Mouse (Mus musculus) left cerebral cortex, adult 2 months (tissue): Measurements from ENCODE around the gene Cpox. TPM values are rescaled to one million over a fixed set of nuclear protein-coding genes. Genes with fewer than 3 reads are reported as not detected.

Experiments
- DNase-seq, 2 experiments: peaks; one replicate each; pipeline ENCODE4 v3.0.0; 2021 to 2022; ENCODE audit warnings: low spot score in 2 of 2, mixed read lengths in 1 of 2; ENCODE audit errors: extremely low spot score in 1 of 2
- H3K27ac ChIP-seq: fragments of 200-600 bp; 2 replicates; pipeline ENCODE4 v1.8.1; 2022
- H3K4me3 ChIP-seq: fragments of 200-600 bp; 2 replicates; pipeline ENCODE4 v1.8.1; 2022
- CTCF ChIP-seq: fragments of 200-600 bp; IDR thresholded peaks from 2 replicates; pipeline ENCODE4 v1.8.1; 2022; ENCODE audit warnings: antibody characterized with exemption, mild to moderate bottlenecking, moderate library complexity
- intact Hi-C: fragments of 180-260 bp; cut with DNase I; formaldehyde crosslinking; loops from one replicate; pipeline ENCODE4 v1.15.1; 2025
- long read RNA-seq, 2 experiments: library from polyadenylated mRNA; stranded (forward); transcript quantifications; one replicate each; pipeline ENCODE4 v2.0.0; 2021; ENCODE audit warnings: borderline mapping rate in 2 of 2
- total RNA-seq, 2 experiments: library from RNA; stranded (reverse); gene quantifications; 2 replicates each; pipeline ENCODE4 v1.2.3; 2021

Cpox gene
- 10 to 100 TPM; 35.5 to 37.5 TPM for total RNA-seq
- long read RNA-seq, experiment 1, transcript Cpox-201 (7 exons, 3,097 nt), result major isoform, 24 of 30 reads
- long read RNA-seq, experiment 1, partial matches to known transcripts, result 2 of 30 reads
- long read RNA-seq, experiment 1, other reads (novel, unspliced or antisense), result 4 of 30 reads
- long read RNA-seq, experiment 2, transcript Cpox-201 (7 exons, 3,097 nt), result major isoform, 20 of 24 reads
- long read RNA-seq, experiment 2, partial matches to known transcripts, result 0 of 24 reads
- long read RNA-seq, experiment 2, other reads (novel, unspliced or antisense), result 4 of 24 reads

- peak; percentile 82 to 83 for DNase-seq
- TF ChIP-seq CTCF, result peak; percentile 38
- H3K4me3 ChIP-seq, result peak within 1 kb of the TSS; percentile 99
- intact Hi-C loops, result loop anchor here (1.0 to 5.0 kb wide), 2 partner anchors 57 to 732 kb away; partner anchors contain the start of gene Cldnd1
- H3K27ac ChIP-seq, result peak within 1 kb of the TSS; percentile 97
These were observed at the start of gene Cpox for GRCm38 (mm10) chr16:58669917-58670630. Gene Cpox (plus strand): TSS chr16:58670292.

- intact Hi-C loops, result loop anchor here (5.0 kb wide), 1 partner anchor 100 kb away; the partner anchor contains the start of gene St3gal6
- no peak overlapping the region for H3K27ac ChIP-seq
- H3K4me3 ChIP-seq, result no peak overlapping the region
- DNase-seq, result no peak
- TF ChIP-seq CTCF, result no peak
These were observed 47.7 kb upstream of the Cpox start for GRCm38 (mm10) chr16:58622377-58622776.

GRCm38 (mm10) chr16:58623114-58623513 is 47.0 kb upstream of the Cpox start:
- DNase-seq, result no peak
- TF ChIP-seq CTCF, result no peak
- Histone ChIP-seq H3K4me3 (no peak overlapping the region), H3K27ac (no peak overlapping the region)
- intact Hi-C loops, result loop anchor here (5.0 kb wide), 1 partner anchor 101 kb away; the partner anchor contains the start of gene St3gal6

GRCm38 (mm10) chr16:58623944-58624343 is 46.1 kb upstream of the Cpox start:
- no peak overlapping the region for H3K27ac ChIP-seq
- peak; percentile 88 for TF ChIP-seq CTCF
- peak; percentile 20 to 31 for DNase-seq
- intact Hi-C loops, result loop anchor here (1.0 to 5.0 kb wide), 3 partner anchors 102 to 325 kb away; partner anchors contain the start of gene St3gal6
- no peak overlapping the region for H3K4me3 ChIP-seq

- no peak overlapping the region for H3K27ac ChIP-seq
- TF ChIP-seq CTCF, result peak; percentile 43
- intact Hi-C loops, result loop anchor here (2.0 kb wide), 1 partner anchor 777 kb away; no protein-coding TSS in a partner anchor
- no peak overlapping the region for H3K4me3 ChIP-seq
- no peak for DNase-seq
These were observed 42.3 kb upstream of the Cpox start for GRCm38 (mm10) chr16:58627597-58628335.

GRCm38 (mm10) chr16:58628336-58628680 is 41.8 kb upstream of the Cpox start:
- intact Hi-C loops, result no loop called here
- TF ChIP-seq CTCF, result no peak
- Histone ChIP-seq H3K4me3 (no peak overlapping the region), H3K27ac (no peak overlapping the region)
- no peak for DNase-seq

GRCm38 (mm10) chr16:58628968-58629367 is 41.1 kb upstream of the Cpox start:
- H3K4me3 ChIP-seq, result no peak overlapping the region
- TF ChIP-seq CTCF, result no peak
- H3K27ac ChIP-seq, result no peak overlapping the region
- no peak for DNase-seq
- intact Hi-C loops, result no loop called here

- no peak for DNase-seq
- no peak for TF ChIP-seq CTCF
These were observed 40.4 kb upstream of the Cpox start for GRCm38 (mm10) chr16:58629736-58630135.

GRCm38 (mm10) chr16:58635866-58636265 is 34.2 kb upstream of the Cpox start:
- Histone ChIP-seq H3K27ac (no peak overlapping the region), H3K4me3 (no peak overlapping the region)
- intact Hi-C loops, result no loop called here
- no peak for TF ChIP-seq CTCF
- no peak for DNase-seq

More at GRCm38 (mm10) chr16:58629736-58630135, 40.4 kb upstream of the Cpox start:
- intact Hi-C loops, result no loop called here
- no peak overlapping the region for H3K4me3 ChIP-seq
- no peak overlapping the region for H3K27ac ChIP-seq

- Histone ChIP-seq H3K27ac (no peak overlapping the region), H3K4me3 (no peak overlapping the region)
- intact Hi-C loops, result no loop called here
- TF ChIP-seq CTCF, result no peak
- DNase-seq, result no peak
These were observed 32.6 kb upstream of the Cpox start for GRCm38 (mm10) chr16:58637448-58637847.

GRCm38 (mm10) chr16:58638016-58638415 is 32.1 kb upstream of the Cpox start:
- DNase-seq, result no peak
- intact Hi-C loops, result no loop called here
- no peak overlapping the region for H3K4me3 ChIP-seq
- TF ChIP-seq CTCF, result no peak
- H3K27ac ChIP-seq, result no peak overlapping the region
